Mouse (Mus musculus) heart, postnatal 0 days (tissue): ENCODE measurements around the gene Sfxn3.

Experiments used
- CTCF ChIP-seq: IDR thresholded peaks from 2 replicates; pipeline ENCODE4 v1.5.1; 2016; ENCODE audit warnings: antibody characterized with exemption, control low read depth, low read depth
- EP300 ChIP-seq: IDR thresholded peaks from 2 replicates; pipeline ENCODE4 v1.6.1; 2016; ENCODE audit warnings: antibody characterized with exemption, low read depth

- TF ChIP-seq CTCF (no peak), EP300 (no peak)
These were observed 1.7 kb upstream of the Sfxn3 start, which contains the start of gene Pdzd7 for GRCm38 (mm10) chr19:45045651-45046050.
